Mouse (Mus musculus) ovary, postnatal 10 days (tissue): ENCODE results near the gene Gm17067.
"Not testable (repeated sequence)": the region's sequence is repeated elsewhere in the genome, so short reads cannot be mapped to it uniquely, and the experiment has no call there.

Experiments used
- DNase-seq: peaks from one replicate; pipeline ENCODE4 v3.0.0; 2022; ENCODE audit warnings: low spot score

The Gm17067 gene

GRCm38 (mm10) chr7:42726917-42727316, at the start of gene Gm17067:
Gm17067 (minus strand) TSS chr7:42727017.
- DNase-seq = not testable (repeated sequence)

GRCm38 (mm10) chr7:42749836-42750235, 23.0 kb upstream of the Gm17067 start:
- DNase-seq = no peak

GRCm38 (mm10) chr7:42738536-42739210, 11.9 kb upstream of the Gm17067 start:
- DNase-seq = no peak

- peak; percentile 2 for DNase-seq
Measured at GRCm38 (mm10) chr7:42693251-42693650, 33.6 kb downstream of the Gm17067 start.

- DNase-seq = peak; percentile 68
Measured at GRCm38 (mm10) chr7:42692362-42693158, 34.3 kb downstream of the Gm17067 start, which contains the start of gene Zfp975. Zfp975 (minus strand) TSS chr7:42692742.

- DNase-seq = not testable (repeated sequence)
Measured at GRCm38 (mm10) chr7:42680081-42680480, 46.7 kb downstream of the Gm17067 start.

GRCm38 (mm10) chr7:42679646-42680045, 47.2 kb downstream of the Gm17067 start:
- not testable (repeated sequence) for DNase-seq

- DNase-seq = not testable (repeated sequence)
Measured at GRCm38 (mm10) chr7:42660140-42660539, 66.7 kb downstream of the Gm17067 start.
